Comparison of ENCODE assay signal across 13 mouse cellular contexts in genomic region chr12:4071671-4072070, GRCm38 (mm10).
"Had no signal": no experiment of that assay in that cellular context is flagged by ENCODE, and none has a peak within 500 bp of the region (broad histone marks: within the 10 kb centered on the region; RNA-seq: fewer than 3 reads in every experiment).

No protein-coding gene starts in this region.

- H3K9ac ChIP-seq: limb, embryonic 13.5 days; liver, embryonic 14.5 days; midbrain, embryonic 12.5 days; neural tube, embryonic 13.5 days had no signal

- H3K27me3 ChIP-seq: midbrain, embryonic 12.5 days; neural tube, embryonic 13.5 days had no signal

- ATAC-seq: midbrain, embryonic 16.5 days had no signal

- H3K27ac ChIP-seq: kidney, postnatal 0 days; limb, embryonic 13.5 days; liver, embryonic 14.5 days; midbrain, embryonic 12.5 days; neural tube, embryonic 13.5 days; stomach, postnatal 0 days had no signal

- H3K4me3 ChIP-seq: limb, embryonic 13.5 days; midbrain, embryonic 12.5 days; neural tube, embryonic 13.5 days had no signal

- DNase-seq: kidney, postnatal 36 days; left cerebral cortex, postnatal 4 days; lung, adult 18-20 months; retina, postnatal 1 day; right cerebral cortex, postnatal 14 days; thymus, postnatal 4 days had no signal

- H3K4me1 ChIP-seq: limb, embryonic 13.5 days; midbrain, embryonic 12.5 days; neural tube, embryonic 13.5 days had no signal

- H3K36me3 ChIP-seq: limb, embryonic 13.5 days; midbrain, embryonic 12.5 days; neural tube, embryonic 13.5 days had no signal
